Mouse (Mus musculus): ENCODE data around the gene Sirt3. TPM values are rescaled to one million over a fixed set of nuclear protein-coding genes. Genes with fewer than 3 reads are reported as not detected.

The Sirt3 gene
- total RNA-seq, 2 experiments from 2014 or later, result 75.3 to 75.8 TPM

GRCm38 (mm10) chr7:140821305-140821652 lies 60.8 kb downstream of the Sirt3 start:
- DNase-seq (ENCODE audit: low spot score in 2 of 2), result no peak

- no peak for DNase-seq (ENCODE audit: low spot score in 2 of 2)
Observed at GRCm38 (mm10) chr7:140820173-140820572, 61.9 kb downstream of the Sirt3 start.

Other genes with a start within 250 kb of the Sirt3 start
- gene Olfr53, start 235.9 kb downstream of the Sirt3 start, total RNA-seq (2021), result under 1 TPM in 1 of 2 experiments, not detected in 1; 0.25 TPM
- gene Olfr539, start 222.4 kb downstream of the Sirt3 start, total RNA-seq (2021), result under 1 TPM; 0.13 to 0.15 TPM
- gene Olfr45, start 200.4 kb downstream of the Sirt3 start, total RNA-seq (2021), result under 1 TPM in 1 of 2 experiments, not detected in 1; 0.10 TPM
- not detected for gene Olfr541, start 185.0 kb downstream of the Sirt3 start, total RNA-seq (2021)
- not detected for gene Cyp2e1, start 118.6 kb downstream of the Sirt3 start, total RNA-seq (2021)
- not detected for gene Syce1, start 94.5 kb downstream of the Sirt3 start, total RNA-seq (2021)
- gene Zfp941, start 60.1 kb downstream of the Sirt3 start, total RNA-seq (2021), result 10 to 100 TPM; 12.8 to 14.9 TPM
- 1 to 10 TPM in 1 of 2 experiments, under 1 TPM in 1; 0.99 to 2.3 TPM for gene Urah, start 47.3 kb downstream of the Sirt3 start, total RNA-seq (2021)
- gene Scgb1c1, start 36.8 kb downstream of the Sirt3 start, total RNA-seq (2021), result not detected
- gene Odf3, start 34.5 kb downstream of the Sirt3 start, total RNA-seq (2021), result not detected
- 1 to 10 TPM in 1 of 2 experiments, under 1 TPM in 1; 0.37 to 1.2 TPM for gene Gm45785, start 26.0 kb downstream of the Sirt3 start, total RNA-seq (2021)
- gene Ric8a, start 25.4 kb downstream of the Sirt3 start, total RNA-seq (2021), result 10 to 100 TPM; 68.9 to 73.1 TPM
- 10 to 100 TPM; 24.7 to 26.2 TPM for gene Bet1l, start 24.7 kb downstream of the Sirt3 start, total RNA-seq (2021)
- 100 to 1,000 TPM; 104 to 112 TPM for gene Psmd13, start 341 bp downstream of the Sirt3 start, total RNA-seq (2021)
- 1 to 10 TPM; 1.2 to 3.7 TPM for gene Cox8b, start 18.1 kb upstream of the Sirt3 start, total RNA-seq (2021)
- gene Nlrp6, start 38.6 kb upstream of the Sirt3 start, total RNA-seq (2021), result under 1 TPM; 0.48 to 0.50 TPM
- gene Pgghg, start 59.1 kb upstream of the Sirt3 start, total RNA-seq (2021), result 1 to 10 TPM; 4.0 to 4.6 TPM
- gene Ifitm5, start 68.0 kb upstream of the Sirt3 start, total RNA-seq (2021), result not detected
- not detected for gene Gm45717, start 73.6 kb upstream of the Sirt3 start, total RNA-seq (2021)
- gene Ifitm2, start 73.7 kb upstream of the Sirt3 start, total RNA-seq (2021), result 10 to 100 TPM; 11.0 to 12.9 TPM
- 1 to 10 TPM; 1.1 to 1.7 TPM for gene Ifitm1, start 84.9 kb upstream of the Sirt3 start, total RNA-seq (2021)
- 10 to 100 TPM in 1 of 2 experiments, 1 to 10 TPM in 1; 8.0 to 11.4 TPM for gene Ifitm3, start 128.5 kb upstream of the Sirt3 start, total RNA-seq (2021)
- not detected for gene Ifitm6, start 135.6 kb upstream of the Sirt3 start, total RNA-seq (2021)
- not detected for gene Gm17387, start 146.8 kb upstream of the Sirt3 start, total RNA-seq (2021)
- gene B4galnt4, start 178.8 kb upstream of the Sirt3 start, total RNA-seq (2021), result 10 to 100 TPM; 84.2 to 86.8 TPM
- not detected for gene Pkp3, start 195.9 kb upstream of the Sirt3 start, total RNA-seq (2021)
- gene Sigirr, start 218.3 kb upstream of the Sirt3 start, total RNA-seq (2021), result 1 to 10 TPM; 1.9 to 2.1 TPM
- gene Ano9, start 235.5 kb upstream of the Sirt3 start, total RNA-seq (2021), result not detected
- gene Ptdss2, start 240.1 kb upstream of the Sirt3 start, total RNA-seq (2021), result 10 to 100 TPM; 47.4 to 50.6 TPM

Data from layer of hippocampus, adult 18-20 months (tissue).